Mouse (Mus musculus): ENCODE measurements around the gene Shld2. TPM values are rescaled to one million over a fixed set of nuclear protein-coding genes. Genes with fewer than 3 reads are reported as not detected.
A peak's percentile ranks its signal among the peaks of the same experiment; 100 is the strongest.

The Shld2 gene
- polyA plus RNA-seq, 1 experiment from 2014 or later = 7.0 TPM

GRCm38 (mm10) chr14:34344361-34344760, 34.1 kb upstream of the Shld2 start:
- H3K9me3 ChIP-seq = no peaks in the 10 kb centered on the region
- peaks cover 41% of the 10 kb centered on the region for H3K36me3 ChIP-seq (replicated peaks)
- H3K27ac ChIP-seq = no peak overlapping the region
- H3K4me3 ChIP-seq = no peak overlapping the region
- WGBS = 80% methylated on average over 5 of the region's 5 CpGs
- H3K4me2 ChIP-seq = no peak overlapping the region
- H3K4me1 ChIP-seq = no peaks in the 10 kb centered on the region
- no peak overlapping the region for H3K9ac ChIP-seq
- ATAC-seq (replicated peaks) = no peak
- H3K27me3 ChIP-seq (replicated peaks) = no peaks in the 10 kb centered on the region

- Histone ChIP-seq H3K4me3 (no peak overlapping the region), H3K36me3 (replicated peaks) (peaks cover 51% of the 10 kb centered on the region), H3K27me3 (replicated peaks) (no peaks in the 10 kb centered on the region), H3K27ac (no peak overlapping the region), H3K9ac (no peak overlapping the region), H3K4me1 (no peaks in the 10 kb centered on the region), H3K4me2 (no peak overlapping the region), H3K9me3 (no peaks in the 10 kb centered on the region)
- 96% methylated on average over 4 of the region's 4 CpGs for WGBS
- no peak for ATAC-seq (replicated peaks)
Observed at GRCm38 (mm10) chr14:34343078-34343477, 32.8 kb upstream of the Shld2 start.

- no peak overlapping the region for H3K9ac ChIP-seq
- H3K27ac ChIP-seq = no peak overlapping the region
- H3K27me3 ChIP-seq (replicated peaks) = no peaks in the 10 kb centered on the region
- no peaks in the 10 kb centered on the region for H3K9me3 ChIP-seq
- 90% methylated on average over 4 of the region's 4 CpGs for WGBS
- H3K4me1 ChIP-seq = no peaks in the 10 kb centered on the region
- H3K4me2 ChIP-seq = no peak overlapping the region
- H3K4me3 ChIP-seq = no peak overlapping the region
- peaks cover 61% of the 10 kb centered on the region for H3K36me3 ChIP-seq (replicated peaks)
- ATAC-seq (replicated peaks) = no peak
Observed at GRCm38 (mm10) chr14:34341993-34342392, 31.7 kb upstream of the Shld2 start.

- no peak overlapping the region for H3K9ac ChIP-seq
- H3K9me3 ChIP-seq = no peaks in the 10 kb centered on the region
- H3K4me3 ChIP-seq = no peak overlapping the region
- 42% methylated on average over 1 of the region's 1 CpGs for WGBS
- H3K27me3 ChIP-seq (replicated peaks) = no peaks in the 10 kb centered on the region
- 0 out of 2 replicates have a peak, but pooled peaks have one; percentile 20 for ATAC-seq (replicated peaks)
- no peak overlapping the region for H3K27ac ChIP-seq
- H3K36me3 ChIP-seq (replicated peaks) = peaks cover 83% of the 10 kb centered on the region
- H3K4me1 ChIP-seq = no peaks in the 10 kb centered on the region
- H3K4me2 ChIP-seq = no peak overlapping the region
Observed at GRCm38 (mm10) chr14:34339446-34339845, 29.2 kb upstream of the Shld2 start.

- no peak overlapping the region for H3K9ac ChIP-seq
- 82% methylated on average over 5 of the region's 5 CpGs for WGBS
- H3K4me1 ChIP-seq = no peaks in the 10 kb centered on the region
- no peak overlapping the region for H3K4me2 ChIP-seq
- H3K36me3 ChIP-seq (replicated peaks) = peaks cover 57% of the 10 kb centered on the region
- no peaks in the 10 kb centered on the region for H3K9me3 ChIP-seq
- no peak overlapping the region for H3K4me3 ChIP-seq
- no peaks in the 10 kb centered on the region for H3K27me3 ChIP-seq (replicated peaks)
- peak; percentile 82 for ATAC-seq (replicated peaks)
- peak overlapping the region; percentile 58; the same call in 1 of the 2 replicates for H3K27ac ChIP-seq
Observed at GRCm38 (mm10) chr14:34332476-34332875, 22.2 kb upstream of the Shld2 start.

- Histone ChIP-seq H3K9ac (no peak overlapping the region), H3K4me3 (no peak overlapping the region), H3K27me3 (replicated peaks) (no peaks in the 10 kb centered on the region), H3K4me1 (no peaks in the 10 kb centered on the region), H3K4me2 (no peak overlapping the region), H3K36me3 (replicated peaks) (peaks cover 53% of the 10 kb centered on the region), H3K27ac (peak overlapping the region; percentile 48), H3K9me3 (no peaks in the 10 kb centered on the region)
- WGBS = 86% methylated on average over 3 of the region's 3 CpGs
- 0 out of 2 replicates have a peak, but pooled peaks have one; percentile 55 for ATAC-seq (replicated peaks)
Observed at GRCm38 (mm10) chr14:34331886-34332285, 21.6 kb upstream of the Shld2 start.

- no peaks in the 10 kb centered on the region for H3K9me3 ChIP-seq
- H3K4me2 ChIP-seq = no peak overlapping the region
- H3K4me3 ChIP-seq = no peak overlapping the region
- 88% methylated on average over 9 of the region's 9 CpGs for WGBS
- no peaks in the 10 kb centered on the region for H3K4me1 ChIP-seq
- peak; percentile 79 for ATAC-seq (replicated peaks)
- no peak overlapping the region for H3K9ac ChIP-seq
- no peaks in the 10 kb centered on the region for H3K27me3 ChIP-seq (replicated peaks)
- no peak overlapping the region for H3K27ac ChIP-seq
- peaks cover 42% of the 10 kb centered on the region for H3K36me3 ChIP-seq (replicated peaks)
Observed at GRCm38 (mm10) chr14:34330657-34331158, 20.4 kb upstream of the Shld2 start.

- Histone ChIP-seq H3K4me3 (no peak overlapping the region), H3K9me3 (no peaks in the 10 kb centered on the region), H3K27ac (no peak overlapping the region), H3K9ac (no peak overlapping the region), H3K4me2 (no peak overlapping the region), H3K27me3 (replicated peaks) (no peaks in the 10 kb centered on the region), H3K4me1 (no peaks in the 10 kb centered on the region), H3K36me3 (replicated peaks) (peaks cover 31% of the 10 kb centered on the region)
- no peak for ATAC-seq (replicated peaks)
- WGBS = 89% methylated on average over 1 of the region's 1 CpGs
Observed at GRCm38 (mm10) chr14:34327618-34328017, 17.3 kb upstream of the Shld2 start.

GRCm38 (mm10) chr14:34326606-34327005, 16.3 kb upstream of the Shld2 start:
- WGBS = 91% methylated on average over 3 of the region's 3 CpGs
- Histone ChIP-seq H3K36me3 (replicated peaks) (peaks cover 27% of the 10 kb centered on the region), H3K9me3 (no peaks in the 10 kb centered on the region), H3K27ac (no peak overlapping the region), H3K9ac (no peak overlapping the region), H3K4me3 (no peak overlapping the region), H3K4me1 (no peaks in the 10 kb centered on the region), H3K27me3 (replicated peaks) (no peaks in the 10 kb centered on the region), H3K4me2 (no peak overlapping the region)
- no peak for ATAC-seq (replicated peaks)

GRCm38 (mm10) chr14:34323576-34324085, 13.3 kb upstream of the Shld2 start:
- H3K4me1 ChIP-seq = no peaks in the 10 kb centered on the region
- no peak overlapping the region for H3K4me3 ChIP-seq
- H3K9ac ChIP-seq = no peak overlapping the region
- no peak for ATAC-seq (replicated peaks)
- no peaks in the 10 kb centered on the region for H3K9me3 ChIP-seq
- peaks cover 17% of the 10 kb centered on the region; the same call in 1 of the 2 replicates for H3K36me3 ChIP-seq (replicated peaks)
- H3K27ac ChIP-seq = no peak overlapping the region
- no peak overlapping the region for H3K4me2 ChIP-seq
- over 99% methylated on average over 5 of the region's 5 CpGs for WGBS
- no peaks in the 10 kb centered on the region for H3K27me3 ChIP-seq (replicated peaks)

GRCm38 (mm10) chr14:34318113-34318512, 7.8 kb upstream of the Shld2 start:
- Histone ChIP-seq H3K4me3 (no peak overlapping the region), H3K36me3 (replicated peaks) (peaks cover 8% of the 10 kb centered on the region; the same call in 1 of the 2 replicates), H3K27me3 (replicated peaks) (no peaks in the 10 kb centered on the region), H3K4me2 (no peak overlapping the region), H3K4me1 (peaks cover 15% of the 10 kb centered on the region), H3K9me3 (no peaks in the 10 kb centered on the region), H3K9ac (no peak overlapping the region), H3K27ac (no peak overlapping the region)
- ATAC-seq (replicated peaks) = no peak

GRCm38 (mm10) chr14:34317431-34317830, 7.1 kb upstream of the Shld2 start:
- ATAC-seq (replicated peaks) = no peak
- peaks cover 21% of the 10 kb centered on the region for H3K4me1 ChIP-seq
- H3K4me3 ChIP-seq = no peak overlapping the region
- H3K4me2 ChIP-seq = no peak overlapping the region
- H3K27ac ChIP-seq = no peak overlapping the region
- H3K9me3 ChIP-seq = no peaks in the 10 kb centered on the region
- WGBS = 89% methylated on average over 3 of the region's 3 CpGs
- H3K9ac ChIP-seq = no peak overlapping the region
- no peaks in the 10 kb centered on the region for H3K27me3 ChIP-seq (replicated peaks)
- peaks cover 7% of the 10 kb centered on the region; the same call in 1 of the 2 replicates for H3K36me3 ChIP-seq (replicated peaks)

GRCm38 (mm10) chr14:34316346-34316745, 6.1 kb upstream of the Shld2 start:
- 98% methylated on average over 2 of the region's 2 CpGs for WGBS
- Histone ChIP-seq H3K4me3 (no peak overlapping the region), H3K27ac (no peak overlapping the region), H3K36me3 (replicated peaks) (0 out of 2 replicates have a peak, but pooled peaks cover 7% of the 10 kb centered on the region), H3K4me2 (no peak overlapping the region), H3K9me3 (no peaks in the 10 kb centered on the region), H3K9ac (no peak overlapping the region), H3K27me3 (replicated peaks) (no peaks in the 10 kb centered on the region), H3K4me1 (peaks cover 28% of the 10 kb centered on the region)
- ATAC-seq (replicated peaks) = no peak

Measured in midbrain, embryonic 15.5 days (tissue).